Mouse (Mus musculus): ENCODE measurements at regions not wholly inside any gene's neighbourhood (a gene's known extent, or its start where the extent isn't known, plus 50 kb on each side); places are given as distances from the start of the nearest gene placed in this dataset.

GRCm38 (mm10) chr1:83900135-83900534, 463.8 kb downstream of the Pid1 start:
- Histone ChIP-seq H3K4me1 (ENCODE audit: control insufficient read depth, insufficient read depth, insufficient read length, low read length) (no peaks in the 10 kb centered on the region), H3K27me3 (ENCODE audit: control insufficient read depth, insufficient read depth, low read length) (no peaks in the 10 kb centered on the region), H3K4me3 (ENCODE audit: low read depth, low read length) (no peak overlapping the region), H3K27ac (ENCODE audit: insufficient read depth, low read depth, low read length) (no peak overlapping the region), H3K36me3 (ENCODE audit: control insufficient read depth, insufficient read depth, low read length) (no peaks in the 10 kb centered on the region)
- 79% methylated on average over 4 of the region's 4 CpGs for WGBS
- no peak for TF ChIP-seq CTCF (IDR thresholded peaks at IDR 0.05; ENCODE audit: extremely low read depth, insufficient read length, insufficient replicate concordance, low read depth, low read length)
- TF ChIP-seq POLR2A (IDR thresholded peaks at IDR 0.05; ENCODE audit: low read depth, low read length), result no peak

- Histone ChIP-seq H3K27ac (ENCODE audit: insufficient read depth, low read depth, low read length) (no peak overlapping the region), H3K36me3 (ENCODE audit: control insufficient read depth, insufficient read depth, low read length) (no peaks in the 10 kb centered on the region), H3K4me3 (ENCODE audit: low read depth, low read length) (no peak overlapping the region), H3K4me1 (ENCODE audit: control insufficient read depth, insufficient read depth, insufficient read length, low read length) (no peaks in the 10 kb centered on the region), H3K27me3 (ENCODE audit: control insufficient read depth, insufficient read depth, low read length) (no peaks in the 10 kb centered on the region)
- 42% methylated on average over 5 of the region's 5 CpGs for WGBS
- TF ChIP-seq POLR2A (IDR thresholded peaks at IDR 0.05; ENCODE audit: low read depth, low read length), result no peak
- TF ChIP-seq CTCF (IDR thresholded peaks at IDR 0.05; ENCODE audit: extremely low read depth, insufficient read length, insufficient replicate concordance, low read depth, low read length), result no peak
Measured at GRCm38 (mm10) chr1:83896650-83897049, 467.3 kb downstream of the Pid1 start.

- Histone ChIP-seq H3K36me3 (ENCODE audit: control insufficient read depth, insufficient read depth, low read length) (no peaks in the 10 kb centered on the region), H3K4me3 (ENCODE audit: low read depth, low read length) (no peak overlapping the region), H3K4me1 (ENCODE audit: control insufficient read depth, insufficient read depth, insufficient read length, low read length) (no peaks in the 10 kb centered on the region), H3K27ac (ENCODE audit: insufficient read depth, low read depth, low read length) (no peak overlapping the region), H3K27me3 (ENCODE audit: control insufficient read depth, insufficient read depth, low read length) (no peaks in the 10 kb centered on the region)
- 75% methylated on average over 4 of the region's 4 CpGs for WGBS
- TF ChIP-seq POLR2A (IDR thresholded peaks at IDR 0.05; ENCODE audit: low read depth, low read length) (no peak), CTCF (IDR thresholded peaks at IDR 0.05; ENCODE audit: extremely low read depth, insufficient read length, insufficient replicate concordance, low read depth, low read length) (no peak)
Measured at GRCm38 (mm10) chr1:83879109-83879399, 471.1 kb upstream of the Sphkap start.

- Histone ChIP-seq H3K4me3 (ENCODE audit: low read depth, low read length) (no peak overlapping the region), H3K27ac (ENCODE audit: insufficient read depth, low read depth, low read length) (no peak overlapping the region), H3K4me1 (ENCODE audit: control insufficient read depth, insufficient read depth, insufficient read length, low read length) (no peaks in the 10 kb centered on the region), H3K27me3 (ENCODE audit: control insufficient read depth, insufficient read depth, low read length) (no peaks in the 10 kb centered on the region), H3K36me3 (ENCODE audit: control insufficient read depth, insufficient read depth, low read length) (no peaks in the 10 kb centered on the region)
- TF ChIP-seq POLR2A (IDR thresholded peaks at IDR 0.05; ENCODE audit: low read depth, low read length) (no peak), CTCF (IDR thresholded peaks at IDR 0.05; ENCODE audit: extremely low read depth, insufficient read length, insufficient replicate concordance, low read depth, low read length) (no peak)
- WGBS, result 83% methylated on average over 8 of the region's 8 CpGs
Measured at GRCm38 (mm10) chr1:83878330-83879108, 470.5 kb upstream of the Sphkap start.

GRCm38 (mm10) chr1:83870853-83871567, 463.0 kb upstream of the Sphkap start:
- no peak for TF ChIP-seq POLR2A (IDR thresholded peaks at IDR 0.05; ENCODE audit: low read depth, low read length)
- no peak for TF ChIP-seq CTCF (IDR thresholded peaks at IDR 0.05; ENCODE audit: extremely low read depth, insufficient read length, insufficient replicate concordance, low read depth, low read length)

GRCm38 (mm10) chr1:83869046-83869445, 461.0 kb upstream of the Sphkap start:
- Histone ChIP-seq H3K27me3 (ENCODE audit: control insufficient read depth, insufficient read depth, low read length) (no peaks in the 10 kb centered on the region), H3K4me3 (ENCODE audit: low read depth, low read length) (no peak overlapping the region), H3K27ac (ENCODE audit: insufficient read depth, low read depth, low read length) (no peak overlapping the region), H3K4me1 (ENCODE audit: control insufficient read depth, insufficient read depth, insufficient read length, low read length) (no peaks in the 10 kb centered on the region), H3K36me3 (ENCODE audit: control insufficient read depth, insufficient read depth, low read length) (no peaks in the 10 kb centered on the region)
- TF ChIP-seq CTCF (IDR thresholded peaks at IDR 0.05; ENCODE audit: extremely low read depth, insufficient read length, insufficient replicate concordance, low read depth, low read length), result no peak
- TF ChIP-seq POLR2A (IDR thresholded peaks at IDR 0.05; ENCODE audit: low read depth, low read length), result no peak
- 96% methylated on average over 2 of the region's 2 CpGs for WGBS

More at GRCm38 (mm10) chr1:83870853-83871567, 463.0 kb upstream of the Sphkap start:
- Histone ChIP-seq H3K36me3 (ENCODE audit: control insufficient read depth, insufficient read depth, low read length) (no peaks in the 10 kb centered on the region), H3K4me3 (ENCODE audit: low read depth, low read length) (no peak overlapping the region), H3K27me3 (ENCODE audit: control insufficient read depth, insufficient read depth, low read length) (no peaks in the 10 kb centered on the region), H3K4me1 (ENCODE audit: control insufficient read depth, insufficient read depth, insufficient read length, low read length) (no peaks in the 10 kb centered on the region), H3K27ac (ENCODE audit: insufficient read depth, low read depth, low read length) (no peak overlapping the region)
- 63% methylated on average over 5 of the region's 5 CpGs for WGBS

- no peaks in the 10 kb centered on the region for H3K36me3 ChIP-seq (ENCODE audit: control insufficient read depth, insufficient read depth, low read length)
- H3K4me1 ChIP-seq (ENCODE audit: control insufficient read depth, insufficient read depth, insufficient read length, low read length), result no peaks in the 10 kb centered on the region
- WGBS, result 51% methylated on average over 1 of the region's 1 CpGs
- no peak overlapping the region for H3K27ac ChIP-seq (ENCODE audit: insufficient read depth, low read depth, low read length)
- TF ChIP-seq POLR2A (IDR thresholded peaks at IDR 0.05; ENCODE audit: low read depth, low read length) (no peak), CTCF (IDR thresholded peaks at IDR 0.05; ENCODE audit: extremely low read depth, insufficient read length, insufficient replicate concordance, low read depth, low read length) (no peak)
- no peak overlapping the region for H3K4me3 ChIP-seq (ENCODE audit: low read depth, low read length)
- H3K27me3 ChIP-seq (ENCODE audit: control insufficient read depth, insufficient read depth, low read length), result no peaks in the 10 kb centered on the region
Measured at GRCm38 (mm10) chr1:83862541-83862940, 454.5 kb upstream of the Sphkap start.

All from small intestine, adult 2 months (tissue).